Mouse (Mus musculus) liver, adult 2 months (tissue): Measurements from ENCODE around the gene Gm10392.

Experiments used
- CTCF ChIP-seq: fragments of 200-500 bp; IDR thresholded peaks from 2 replicates; pipeline ENCODE4 v1.5.1; 2011; ENCODE audit warnings: low read depth, low read length, control low read depth
- POLR2A ChIP-seq: fragments of 200-500 bp; IDR thresholded peaks from 2 replicates; pipeline ENCODE4 v1.6.1; 2011; ENCODE audit warnings: low read length, control low read depth; ENCODE audit not compliant: insufficient read depth; ENCODE audit errors: extremely low read depth

DNA sequence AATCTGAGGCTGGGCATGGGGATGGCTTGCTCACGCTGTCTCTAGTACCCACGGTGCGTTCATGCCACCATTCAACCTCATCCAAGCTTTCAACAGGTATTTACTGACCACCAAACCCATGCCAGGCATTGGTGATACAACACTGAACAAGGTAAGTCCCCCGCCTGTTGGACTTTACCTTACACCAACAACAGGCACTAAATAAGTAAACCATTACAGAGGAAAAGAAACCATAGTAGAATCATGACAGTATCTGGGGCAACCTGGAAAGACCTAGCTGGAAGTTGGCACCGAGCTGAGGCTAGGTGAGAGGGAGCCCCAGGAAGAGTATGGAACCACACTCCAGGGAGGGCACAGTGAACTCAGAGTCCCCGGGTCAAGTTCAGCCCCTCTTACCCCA, 42.1 kb downstream of the Gm10392 start:
- TF ChIP-seq POLR2A (no peak), CTCF (no peak)
